Comparison of ENCODE assay signal across 8 mouse cellular contexts in the genomic region with DNA sequence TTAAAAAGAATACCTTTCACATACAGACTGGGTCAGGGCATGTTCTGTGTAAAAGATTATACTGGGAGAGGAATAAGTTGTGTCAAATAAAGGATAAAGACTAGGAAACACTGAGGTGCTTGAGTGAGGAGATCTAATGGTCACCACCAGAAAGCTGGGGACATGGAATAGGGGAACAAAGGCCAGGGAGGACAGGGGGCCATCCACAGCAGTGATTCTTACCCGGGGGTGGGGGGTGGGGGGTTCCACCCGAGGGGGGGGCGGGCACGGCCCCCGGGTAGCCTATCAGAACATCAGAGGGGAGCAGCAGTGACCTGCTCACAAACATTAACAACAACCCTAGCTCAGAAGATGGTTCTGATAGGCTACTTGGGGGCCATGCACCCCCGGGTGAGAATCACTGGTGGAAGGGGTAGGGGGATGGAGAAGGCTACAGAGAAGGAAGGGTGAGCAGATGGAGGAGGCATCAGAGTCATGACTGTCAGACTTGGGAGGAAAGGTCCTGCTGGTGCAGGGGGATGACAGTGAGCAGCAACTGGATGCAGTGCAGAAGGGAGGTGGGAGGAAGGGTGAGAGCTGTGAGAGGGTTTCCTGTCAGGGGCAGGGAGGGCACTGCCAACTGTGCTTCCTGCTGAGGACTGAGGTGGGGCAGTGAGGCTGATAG.
DNase-seq lines count a peak whose midpoint lies in the region; ATAC-seq lines count a peak whose summit lies in the region.
"Not testable (repeated sequence)": the region's sequence is repeated elsewhere in the genome, so short reads cannot be mapped to it uniquely, and the experiment has no call there.

No protein-coding gene starts in this region.

- intact Hi-C loops in left cerebral cortex, postnatal 10 days (cut with DNase I): not testable (repeated sequence)

- peak; percentile 28 for DNase-seq in embryo, embryonic 9.5 days (ENCODE audit: extremely low spot score)
- peak; percentile 53 to 59 for DNase-seq in gastrocnemius, postnatal 4 days (ENCODE audit: low spot score in 2 of 2)
- DNase-seq in left cerebral cortex, postnatal 10 days (ENCODE audit: extremely low spot score in 1 of 2, low spot score in 2 of 2): peak; percentile 8 to 49
- DNase-seq in lung, postnatal 4 days: peak; percentile 49 to 53
- peak; percentile 15 for DNase-seq in ovary, postnatal 36 days (ENCODE audit: low spot score)
- DNase-seq in thymus, postnatal 14 days: peak; percentile 60

- ATAC-seq in activated CD4-positive, CD25-positive, alpha-beta regulatory T cell, adult 4 months: peak; percentile 99
- ATAC-seq in inflammation-experienced regulatory T-cells, adult 6 months: peak; percentile 99

Comparison
In these comparisons a context has a peak if more than half of its experiments do, and no peak if none do; other contexts are left out.
1. Peak in every context shown above with its lines: DNase-seq and ATAC-seq.